Mouse (Mus musculus) left cerebral cortex, postnatal 25 days (tissue): ENCODE measurements around the gene Ski. TPM values are rescaled to one million over a fixed set of nuclear protein-coding genes. Genes with fewer than 3 reads are reported as not detected.

Source experiments
- DNase-seq, 2 experiments: peaks; one replicate each; pipeline ENCODE4 v3.0.0; 2022; ENCODE audit warnings: low spot score in 2 of 2, mixed read lengths in 1 of 2
- intact Hi-C: fragments of 180-260 bp; cut with DNase I; formaldehyde crosslinking; loops from one replicate; pipeline ENCODE4 v1.15.1; 2025
- total RNA-seq, 2 experiments: library from RNA; stranded (reverse); gene quantifications; 2 replicates each; pipeline ENCODE4 v1.2.3; 2021

Gene Ski
- total RNA-seq, 2 experiments from 2014 or later: 111 to 112 TPM

GRCm38 (mm10) chr4:155236737-155237385, 14.5 kb upstream of the Ski start:
- no peak for DNase-seq
- intact Hi-C loops: no loop called here

- DNase-seq: peak; percentile 92 to 98
- intact Hi-C loops: no loop called here
Observed at GRCm38 (mm10) chr4:155235311-155236119, 13.1 kb upstream of the Ski start.

- intact Hi-C loops: no loop called here
- peak in 1 of 2 experiments; percentile 52 for DNase-seq
Observed at GRCm38 (mm10) chr4:155234371-155235310, 12.2 kb upstream of the Ski start.

GRCm38 (mm10) chr4:155233878-155234277, 11.5 kb upstream of the Ski start:
- DNase-seq: peak; percentile 84 to 95
- intact Hi-C loops: no loop called here

- intact Hi-C loops: no loop called here
- DNase-seq: no peak
Observed at GRCm38 (mm10) chr4:155228461-155228860, 6.1 kb upstream of the Ski start.

- intact Hi-C loops: no loop called here
- no peak for DNase-seq
Observed at GRCm38 (mm10) chr4:155227986-155228385, 5.6 kb upstream of the Ski start.

GRCm38 (mm10) chr4:155225918-155226317, 3.5 kb upstream of the Ski start:
- DNase-seq: no peak
- intact Hi-C loops: no loop called here

- intact Hi-C loops: loop anchor here (2.0 kb wide), 1 partner anchor 25 kb away; the partner anchor contains the start of gene Faap20
- no peak for DNase-seq
Observed at GRCm38 (mm10) chr4:155223594-155224528, 1.5 kb upstream of the Ski start.

- peak; percentile 99 to 100 for DNase-seq
- intact Hi-C loops: loop anchor here (2.0 kb wide), 1 partner anchor 26 kb away; the partner anchor contains the start of gene Faap20
Observed at GRCm38 (mm10) chr4:155222841-155223593, 625 bp upstream of the Ski start.

GRCm38 (mm10) chr4:155221599-155222551, 517 bp downstream of the Ski start:
- intact Hi-C loops: loop anchor here (2.0 kb wide), 3 partner anchors 27 to 71 kb away; partner anchors contain the start of gene Faap20
- DNase-seq: peak; percentile 77 to 83

GRCm38 (mm10) chr4:155221106-155221505, 1.3 kb downstream of the Ski start:
- DNase-seq: no peak
- intact Hi-C loops: loop anchor here (2.0 kb wide), 2 partner anchors 48 to 70 kb away; no protein-coding TSS in a partner anchor

GRCm38 (mm10) chr4:155220213-155221100, 1.9 kb downstream of the Ski start:
- no peak for DNase-seq
- intact Hi-C loops: loop anchor here (2.0 kb wide), 2 partner anchors 48 to 70 kb away; no protein-coding TSS in a partner anchor

- intact Hi-C loops: loop anchor here (2.0 kb wide), 2 partner anchors 47 to 69 kb away; no protein-coding TSS in a partner anchor
- DNase-seq: no peak
Observed at GRCm38 (mm10) chr4:155219271-155220212, 2.9 kb downstream of the Ski start.

- DNase-seq: no peak
- intact Hi-C loops: no loop called here
Observed at GRCm38 (mm10) chr4:155218104-155218732, 4.2 kb downstream of the Ski start.
